Comparison of ENCODE assay signal across 8 mouse cellular contexts in genomic region chr5:31201742-31202590, GRCm38 (mm10). TPM values are rescaled to one million over a fixed set of nuclear protein-coding genes. Genes with fewer than 3 reads are reported as not detected.
A peak's percentile ranks its signal among the peaks of the same experiment; 100 is the strongest.
DNase-seq lines count a peak whose midpoint lies in the region; ATAC-seq lines count a peak whose summit lies in the region.

Zfp513 (minus strand) TSS chr5:31202303.

- peak; percentile 98 for ATAC-seq in forebrain, embryonic 14.5 days
- ATAC-seq in neural tube, embryonic 15.5 days (ENCODE audit: low FRiP score) = peak; percentile 96

- H3K9me3 ChIP-seq in forebrain, embryonic 14.5 days (replicated peaks; ENCODE audit: control insufficient read depth, low read length) = 0 out of 2 replicates have a peak, but pooled peaks cover 3% of the 10 kb centered on the region
- peaks cover 4% of the 10 kb centered on the region for H3K9me3 ChIP-seq in neural tube, embryonic 15.5 days (replicated peaks)

- H3K36me3 ChIP-seq in forebrain, embryonic 14.5 days (ENCODE audit: control insufficient read depth, insufficient read depth, low read length) = peaks cover 83% of the 10 kb centered on the region
- H3K36me3 ChIP-seq in neural tube, embryonic 15.5 days = peaks cover 76% of the 10 kb centered on the region

- WGBS in forebrain, embryonic 14.5 days = under 1% methylated on average over 53 of the region's 53 CpGs
- under 1% methylated on average over 53 of the region's 53 CpGs for WGBS in neural tube, embryonic 15.5 days

- H3K4me1 ChIP-seq in forebrain, embryonic 14.5 days (ENCODE audit: control insufficient read depth, insufficient read depth, low read length) = peaks cover 15% of the 10 kb centered on the region
- H3K4me1 ChIP-seq in neural tube, embryonic 15.5 days = peaks cover 29% of the 10 kb centered on the region

- peak within 1 kb of the TSS; percentile 82 for H3K27ac ChIP-seq in forebrain, embryonic 14.5 days (ENCODE audit: low read depth, low read length)
- peak within 1 kb of the TSS; percentile 88 for H3K27ac ChIP-seq in neural tube, embryonic 15.5 days (replicated peaks)

- H3K9ac ChIP-seq in forebrain, embryonic 14.5 days (ENCODE audit: low read length) = peak within 1 kb of the TSS; percentile 93
- peak within 1 kb of the TSS; percentile 97 for H3K9ac ChIP-seq in neural tube, embryonic 15.5 days (replicated peaks)

- H3K4me3 ChIP-seq in forebrain, embryonic 14.5 days (ENCODE audit: low read depth, low read length) = peak within 1 kb of the TSS; percentile 86
- H3K4me3 ChIP-seq in neural tube, embryonic 15.5 days (replicated peaks) = peak within 1 kb of the TSS; percentile 95

- peak within 1 kb of the TSS; percentile 95 for H3K4me2 ChIP-seq in forebrain, embryonic 14.5 days (ENCODE audit: low read length)
- peak within 1 kb of the TSS; percentile 88 for H3K4me2 ChIP-seq in neural tube, embryonic 15.5 days

- peak; percentile 99 for DNase-seq in ES-CJ7 (ENCODE audit: low read depth, low spot score)
- peak; percentile 96 for DNase-seq in cerebellum, adult 11 months
- peak; percentile 99 for DNase-seq in forebrain, embryonic 14.5 days (ENCODE audit: low spot score)
- peak; percentile 92 to 94 for DNase-seq in heart, postnatal 14 days
- peak; percentile 98 for DNase-seq in layer of hippocampus, adult 11-12 months (ENCODE audit: low spot score)
- DNase-seq in lung, adult 18-20 months = peak; percentile 98
- DNase-seq in testis, postnatal 14 days (ENCODE audit: low spot score) = peak; percentile 97

- no peaks in the 10 kb centered on the region for H3K27me3 ChIP-seq in forebrain, embryonic 14.5 days (replicated peaks; ENCODE audit: control insufficient read depth, insufficient read depth, low read length)
- no peaks in the 10 kb centered on the region for H3K27me3 ChIP-seq in neural tube, embryonic 15.5 days (replicated peaks)

- intact Hi-C loops in heart, postnatal 14 days (cut with DNase I) = no loop called here

RNA-seq across cellular contexts. Expression of gene Zfp513, which starts in this region (rescaled TPM):
- polyA plus RNA-seq in forebrain, embryonic 14.5 days (2014; fragmentation: Nextera tagmentation; extraction: Ambion mirVana) = 7.2 and 8.7 TPM in 2 replicates
- 10 to 100 TPM in 1 of 2 experiments, 1 to 10 TPM in 1; 9.9 to 10.6 TPM for total RNA-seq in heart, postnatal 14 days (2021)
- polyA plus RNA-seq in neural tube, embryonic 15.5 days (2015; fragmentation: Nextera tagmentation; extraction: Ambion mirVana) = 14.2 and 14.9 TPM in 2 replicates

Comparison
In these comparisons a context has a peak if more than half of its experiments do, and no peak if none do; other contexts are left out.
1. Peak in every context shown above with its lines: DNase-seq, ATAC-seq, H3K4me3 ChIP-seq and H3K27ac ChIP-seq.